Mouse (Mus musculus) ES-E14 (cell line): ENCODE results near the gene Grip2. TPM values are rescaled to one million over a fixed set of nuclear protein-coding genes. Genes with fewer than 3 reads are reported as not detected.

ENCODE experiments used
- DNase-seq: peaks from one replicate; pipeline ENCODE4 v3.0.0-alpha.2; 2013; ENCODE audit warnings: low read depth, low spot score
- H3K27ac ChIP-seq: 2 replicates; pipeline ENCODE4 v1.5.1; 2012; ENCODE audit warnings: low read depth, mild to moderate bottlenecking, low read length, moderate library complexity, mixed read lengths; ENCODE audit not compliant: poor library complexity, insufficient read depth, severe bottlenecking
- H3K36me3 ChIP-seq: 2 replicates; pipeline ENCODE4 v1.6.1; 2012; ENCODE audit warnings: mild to moderate bottlenecking, low read length, moderate library complexity, mixed read lengths; ENCODE audit not compliant: control insufficient read depth, poor library complexity, insufficient read depth, severe bottlenecking
- H3K4me1 ChIP-seq, 2 experiments: fragments of 150-350 bp in 1 of 2; sonication (generic) in 1 of 2; 2 replicates each; pipeline ENCODE4 v1.6.1; 2012; ENCODE audit warnings: low read length in 2 of 2, mild to moderate bottlenecking in 1 of 2, mixed read lengths in 1 of 2; ENCODE audit not compliant: control insufficient read depth in 2 of 2, insufficient read depth in 2 of 2, poor library complexity in 1 of 2
- H3K4me3 ChIP-seq, 2 experiments: fragments of 150-350 bp in 1 of 2; sonication (generic) in 1 of 2; 2 replicates each; pipeline ENCODE4 v1.5.1; 2012; ENCODE audit warnings: low read length in 2 of 2, low read depth in 1 of 2, mild to moderate bottlenecking in 1 of 2, mixed read lengths in 1 of 2; ENCODE audit not compliant: insufficient read depth in 1 of 2, poor library complexity in 1 of 2, severe bottlenecking in 1 of 2
- H3K9ac ChIP-seq: 2 replicates; pipeline ENCODE4 v1.6.1; 2012; ENCODE audit warnings: low read depth, mild to moderate bottlenecking, low read length, mixed read lengths; ENCODE audit not compliant: poor library complexity, insufficient read depth, severe bottlenecking
- H3K9me3 ChIP-seq: fragments of 150-350 bp; sonication (generic); 2 replicates; pipeline ENCODE4 v1.6.1; 2012; ENCODE audit warnings: low read depth, mild to moderate bottlenecking, low read length; ENCODE audit not compliant: control insufficient read depth, insufficient read depth
- CHD2 ChIP-seq: IDR thresholded peaks from 2 replicates; pipeline ENCODE4 v1.6.1; 2014; ENCODE audit warnings: mild to moderate bottlenecking, low read depth, low read length, inconsistent platforms
- HCFC1 ChIP-seq: IDR thresholded peaks from 2 replicates; pipeline ENCODE4 v1.6.1; 2012; ENCODE audit warnings: low read length, inconsistent platforms, borderline replicate concordance; ENCODE audit not compliant: insufficient read depth
- MAFK ChIP-seq: IDR thresholded peaks from 2 replicates; pipeline ENCODE4 v1.6.1; 2014; ENCODE audit warnings: mild to moderate bottlenecking, low read depth, low read length, inconsistent platforms; ENCODE audit not compliant: insufficient read depth
- ZC3H11A ChIP-seq: IDR thresholded peaks from 2 replicates; pipeline ENCODE4 v1.6.1; 2012; ENCODE audit warnings: low read depth, mild to moderate bottlenecking, inconsistent platforms, low read length, borderline replicate concordance
- ZNF384 ChIP-seq: IDR thresholded peaks from 2 replicates; pipeline ENCODE4 v1.6.1; 2012; ENCODE audit warnings: low read depth, low read length, inconsistent platforms
- in situ Hi-C, 2 experiments: fragments of 600-800 bp; cut with MboI; formaldehyde crosslinking; loops; one replicate each; pipeline ENCODE4 v1.15.1; 2025; ENCODE audit warnings: low sequenced_read_pairs in 2 of 2, inconsistent platforms in 1 of 2; ENCODE audit not compliant: unreplicated experiment in 2 of 2
- total RNA-seq: library from RNA; depleted of rRNA; stranded (reverse); fragments of 300-350 nt; gene quantifications from 2 replicates; pipeline ENCODE4 v1.2.3, GENCODE M21; 2012

The Grip2 gene
- total RNA-seq, 1 experiment, result 0.58 TPM

DNA sequence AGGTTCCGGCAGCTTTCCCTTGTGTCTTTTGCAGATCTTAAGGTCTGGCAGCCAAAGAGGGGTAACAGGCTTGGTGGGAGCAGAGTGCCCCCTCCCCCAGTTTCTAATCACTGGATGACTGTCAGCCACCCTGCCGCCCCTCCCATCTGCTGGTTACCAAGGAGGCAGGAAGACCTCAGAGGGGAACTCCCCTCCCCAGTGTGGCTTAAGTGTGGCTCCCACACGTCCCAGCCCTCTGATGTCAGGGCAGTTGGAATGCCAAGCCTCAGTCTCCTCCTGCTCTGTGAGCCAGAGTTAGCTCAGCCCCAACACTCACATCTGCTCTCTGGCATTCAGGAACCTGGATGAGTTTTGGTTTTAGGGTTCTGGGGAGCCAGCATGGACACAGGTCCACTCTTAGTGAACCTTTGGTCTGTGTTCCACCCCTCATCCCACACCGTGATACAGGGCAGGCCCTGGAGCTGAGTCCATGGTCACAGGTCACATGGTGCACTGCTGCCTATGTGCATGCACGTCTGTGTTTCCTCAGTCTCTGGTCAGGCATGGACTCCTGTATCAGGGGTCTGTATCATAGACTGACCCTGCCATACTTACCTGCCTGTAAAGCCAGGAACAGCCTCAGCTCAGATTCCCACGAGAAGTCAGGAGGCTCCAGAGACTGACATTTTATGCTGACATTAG lies 98.0 kb downstream of the Grip2 start:
- no peak overlapping the region; the same call in 1 of the 2 replicates for H3K27ac ChIP-seq
- peaks cover 0 to 10% of the 10 kb centered on the region in 2 experiments; a peak in 1 of 4 replicates for H3K4me1 ChIP-seq
- H3K9me3 ChIP-seq, result no peaks in the 10 kb centered on the region
- peaks cover 50% of the 10 kb centered on the region for H3K36me3 ChIP-seq
- no peak for DNase-seq
- H3K9ac ChIP-seq, result no peak overlapping the region
- in situ Hi-C loops, result no loop called here
- no peak overlapping the region for H3K4me3 ChIP-seq
- no peak for TF ChIP-seq MAFK
- TF ChIP-seq CHD2, result no peak
- TF ChIP-seq ZNF384, result no peak
- TF ChIP-seq HCFC1, result no peak
- no peak for TF ChIP-seq ZC3H11A

GRCm38 (mm10) chr6:91727361-91727760 lies 99.7 kb downstream of the Grip2 start:
- Histone ChIP-seq H3K27ac (no peak overlapping the region), H3K4me1 (peaks cover 0 to 10% of the 10 kb centered on the region in 2 experiments; a peak in 1 of 4 replicates), H3K9ac (no peak overlapping the region), H3K36me3 (peaks cover 57% of the 10 kb centered on the region), H3K9me3 (no peaks in the 10 kb centered on the region), H3K4me3 (no peak overlapping the region)
- in situ Hi-C loops, result no loop called here
- DNase-seq, result no peak
- TF ChIP-seq MAFK (no peak), ZC3H11A (no peak), CHD2 (no peak), HCFC1 (no peak), ZNF384 (no peak)

GRCm38 (mm10) chr6:91721215-91721701 lies 105.8 kb downstream of the Grip2 start:
- Histone ChIP-seq H3K4me1 (peaks cover 15 to 31% of the 10 kb centered on the region in 2 experiments), H3K36me3 (peaks cover 41% of the 10 kb centered on the region), H3K9ac (no peak overlapping the region), H3K9me3 (no peaks in the 10 kb centered on the region), H3K27ac (no peak overlapping the region), H3K4me3 (no peak overlapping the region)
- TF ChIP-seq CHD2 (no peak), ZC3H11A (no peak), MAFK (no peak), ZNF384 (no peak), HCFC1 (no peak)
- in situ Hi-C loops, result no loop called here
- DNase-seq, result no peak

GRCm38 (mm10) chr6:91720588-91721214 lies 106.3 kb downstream of the Grip2 start:
- H3K4me1 ChIP-seq, result peaks cover 15 to 32% of the 10 kb centered on the region in 2 experiments
- H3K36me3 ChIP-seq, result peaks cover 36% of the 10 kb centered on the region
- in situ Hi-C loops, result no loop called here
- no peak for DNase-seq
- H3K9ac ChIP-seq, result no peak overlapping the region
- peak overlapping the region; percentile 43; the same call in 1 of the 2 replicates for H3K27ac ChIP-seq
- H3K9me3 ChIP-seq, result no peaks in the 10 kb centered on the region
- TF ChIP-seq CHD2 (no peak), ZC3H11A (no peak), ZNF384 (no peak), MAFK (no peak), HCFC1 (no peak)
- no peak overlapping the region for H3K4me3 ChIP-seq
